Mouse (Mus musculus): Measurements from ENCODE around the gene Srm.
A peak's percentile ranks its signal among the peaks of the same experiment; 100 is the strongest.

Gene Srm

GRCm38 (mm10) chr4:148601871-148602270, 10.6 kb downstream of the Srm start:
- no peak for DNase-seq (ENCODE audit: low spot score)

- DNase-seq (ENCODE audit: low spot score), result no peak
Observed at GRCm38 (mm10) chr4:148602357-148603120, 11.2 kb downstream of the Srm start, which contains the start of gene Masp2. Masp2 (plus strand) TSS chr4:148602554.

GRCm38 (mm10) chr4:148603376-148604139, 12.3 kb downstream of the Srm start:
- no peak for DNase-seq (ENCODE audit: low spot score)

- no peak for DNase-seq (ENCODE audit: low spot score)
Observed at GRCm38 (mm10) chr4:148604141-148604540, 12.8 kb downstream of the Srm start.

- DNase-seq (ENCODE audit: low spot score), result peak; percentile 61
Observed at GRCm38 (mm10) chr4:148604541-148605165, 13.3 kb downstream of the Srm start.

- DNase-seq (ENCODE audit: low spot score), result peak; percentile 70
Observed at GRCm38 (mm10) chr4:148607758-148608157, 16.5 kb downstream of the Srm start.

- DNase-seq (ENCODE audit: low spot score), result no peak
Observed at GRCm38 (mm10) chr4:148609805-148610204, 18.5 kb downstream of the Srm start.

GRCm38 (mm10) chr4:148610631-148611364, 19.5 kb downstream of the Srm start:
- DNase-seq (ENCODE audit: low spot score), result no peak

- DNase-seq (ENCODE audit: low spot score), result no peak
Observed at GRCm38 (mm10) chr4:148612557-148612956, 21.3 kb downstream of the Srm start.

GRCm38 (mm10) chr4:148613738-148614137, 22.4 kb downstream of the Srm start:
- no peak for DNase-seq (ENCODE audit: low spot score)

- DNase-seq (ENCODE audit: low spot score), result no peak
Observed at GRCm38 (mm10) chr4:148619805-148620204, 28.5 kb downstream of the Srm start.

GRCm38 (mm10) chr4:148620718-148621117, 29.4 kb downstream of the Srm start:
- DNase-seq (ENCODE audit: low spot score), result no peak

- no peak for DNase-seq (ENCODE audit: low spot score)
Observed at GRCm38 (mm10) chr4:148622485-148622884, 31.2 kb downstream of the Srm start.

GRCm38 (mm10) chr4:148623609-148624008, 32.3 kb downstream of the Srm start:
- no peak for DNase-seq (ENCODE audit: low spot score)

- no peak for DNase-seq (ENCODE audit: low spot score)
Observed at GRCm38 (mm10) chr4:148625010-148625409, 33.7 kb downstream of the Srm start.

- no peak for DNase-seq (ENCODE audit: low spot score)
Observed at GRCm38 (mm10) chr4:148625756-148626622, 34.7 kb downstream of the Srm start.

GRCm38 (mm10) chr4:148626623-148627185, 35.4 kb downstream of the Srm start, which contains the start of gene Tardbp:
Tardbp (minus strand) TSS chr4:148627019.
- DNase-seq (ENCODE audit: low spot score), result peak; percentile 97

- DNase-seq (ENCODE audit: low spot score), result no peak
Observed at GRCm38 (mm10) chr4:148627246-148627645, 35.9 kb downstream of the Srm start.

GRCm38 (mm10) chr4:148632013-148632692, 40.9 kb downstream of the Srm start:
- no peak for DNase-seq (ENCODE audit: low spot score)

All from ovary, postnatal 36 days (tissue).